Mouse (Mus musculus) activated CD4-positive, CD25-positive, alpha-beta regulatory T cell, adult 9 weeks (primary cell): ENCODE measurements around the gene Capn8. TPM values are rescaled to one million over a fixed set of nuclear protein-coding genes. Genes with fewer than 3 reads are reported as not detected.

Experiments used
- polyA plus RNA-seq: library from polyadenylated mRNA; unstranded; fragments of 100-300 nt; shearing (Covaris generic); gene quantifications from one replicate; pipeline ENCODE4 v1.2.1, GENCODE M21; 2017

The Capn8 gene
- not detected for polyA plus RNA-seq

GRCm38 (mm10) chr1:182564408-182565120, at the start of gene Capn8:
Gene Capn8 (plus strand): TSS chr1:182565007.

GRCm38 (mm10) chr1:182516758-182517676, 47.8 kb upstream of the Capn8 start, which contains the start of gene Capn2:
Gene Capn2 (minus strand): TSS chr1:182517608.

Other genes with a start within 250 kb of the Capn8 start
- gene Fbxo28, start 223.4 kb upstream of the Capn8 start, polyA plus RNA-seq: 4.8 TPM
- 8.7 TPM for gene Trp53bp2, start 155.8 kb upstream of the Capn8 start, polyA plus RNA-seq
- gene Capn2, start 47.4 kb upstream of the Capn8 start, polyA plus RNA-seq: 51.6 TPM
- gene Ccdc185, start 184.2 kb downstream of the Capn8 start, polyA plus RNA-seq: not detected
- 3.5 TPM for gene Susd4, start 198.9 kb downstream of the Capn8 start, polyA plus RNA-seq